Mouse (Mus musculus) right cerebral cortex, postnatal 14 days (tissue): Measurements from ENCODE around the gene Plxnd1.

Source experiments
- DNase-seq: peaks from one replicate; pipeline ENCODE4 v3.0.0; 2022

Plxnd1 gene

GRCm38 (mm10) chr6:115977810-115978209 is 17.0 kb downstream of the Plxnd1 start:
- DNase-seq, result no peak

GRCm38 (mm10) chr6:115975606-115976005 is 19.2 kb downstream of the Plxnd1 start:
- no peak for DNase-seq

DNA sequence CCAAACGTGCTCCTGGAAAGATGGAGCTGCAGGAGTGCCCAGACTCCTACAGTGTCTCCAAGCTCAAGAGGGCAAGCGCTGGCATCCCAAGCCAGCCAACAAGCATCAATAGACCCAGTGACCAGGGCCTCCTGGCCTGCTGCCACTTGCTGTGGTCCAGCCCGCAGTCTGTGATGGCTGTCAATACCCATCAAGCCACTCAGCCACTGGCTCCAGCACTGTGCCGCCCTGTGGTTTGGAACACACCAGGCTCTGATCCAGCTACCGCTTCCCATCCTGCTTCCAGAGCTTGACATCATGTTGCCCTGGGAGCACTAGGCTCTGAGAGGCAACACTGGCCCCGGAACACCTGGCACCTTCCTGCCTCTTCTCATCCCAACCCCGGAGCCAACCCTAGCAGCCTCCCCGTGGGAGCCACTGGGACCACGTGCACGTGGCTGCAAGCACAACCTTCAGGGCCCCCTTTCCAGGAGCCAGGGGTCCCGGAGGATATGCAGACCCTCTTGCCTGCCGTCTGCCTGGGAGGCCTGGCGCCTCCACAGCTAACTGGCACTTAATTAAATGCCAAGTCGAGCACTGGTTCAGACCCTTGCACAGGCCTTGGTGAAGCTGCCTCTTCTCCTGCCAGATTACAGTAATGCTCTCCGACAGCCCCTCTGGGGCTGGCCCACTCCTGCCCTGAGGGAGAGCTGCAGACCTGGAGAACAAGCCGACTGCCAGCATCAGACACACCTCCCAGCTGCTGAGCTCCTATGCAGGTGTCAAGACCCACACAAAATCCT is 20.7 kb downstream of the Plxnd1 start:
- no peak for DNase-seq

DNA sequence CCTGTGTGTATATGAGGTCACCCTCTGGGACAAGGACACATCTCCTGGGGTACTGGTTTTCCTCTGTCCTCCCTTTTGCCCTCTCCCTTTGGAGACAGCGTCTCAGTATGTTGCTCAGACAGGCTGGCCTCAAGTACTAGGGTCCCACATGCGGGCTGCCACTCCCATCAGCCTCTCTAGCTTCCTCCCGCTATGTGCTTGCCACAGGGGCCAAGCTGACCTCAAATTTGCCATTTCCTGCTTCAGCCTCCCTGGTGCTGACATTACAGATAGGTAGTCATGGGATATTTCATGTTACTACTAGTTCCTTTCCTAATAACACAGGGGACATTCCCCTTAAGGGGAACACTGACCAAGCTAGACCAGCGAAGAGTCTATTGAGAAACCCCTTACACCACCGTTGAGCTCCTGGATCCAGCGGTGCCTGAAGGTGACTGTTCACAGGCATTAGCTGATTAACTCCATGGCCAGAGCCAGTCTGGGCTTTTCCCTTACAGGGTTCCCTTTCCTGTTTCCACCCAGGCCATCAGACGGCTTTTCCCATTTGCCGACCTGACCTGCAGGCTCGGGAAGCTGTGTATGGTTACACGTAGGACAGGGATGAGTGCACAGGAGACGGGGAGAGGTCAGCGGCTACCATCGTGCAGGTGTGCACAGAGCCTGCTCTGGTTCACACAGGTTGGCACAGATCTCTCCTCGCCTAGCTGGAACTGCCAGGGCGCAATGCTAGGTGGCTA is 21.5 kb downstream of the Plxnd1 start:
- no peak for DNase-seq

GRCm38 (mm10) chr6:115972083-115972764 is 22.6 kb downstream of the Plxnd1 start:
- no peak for DNase-seq

DNA sequence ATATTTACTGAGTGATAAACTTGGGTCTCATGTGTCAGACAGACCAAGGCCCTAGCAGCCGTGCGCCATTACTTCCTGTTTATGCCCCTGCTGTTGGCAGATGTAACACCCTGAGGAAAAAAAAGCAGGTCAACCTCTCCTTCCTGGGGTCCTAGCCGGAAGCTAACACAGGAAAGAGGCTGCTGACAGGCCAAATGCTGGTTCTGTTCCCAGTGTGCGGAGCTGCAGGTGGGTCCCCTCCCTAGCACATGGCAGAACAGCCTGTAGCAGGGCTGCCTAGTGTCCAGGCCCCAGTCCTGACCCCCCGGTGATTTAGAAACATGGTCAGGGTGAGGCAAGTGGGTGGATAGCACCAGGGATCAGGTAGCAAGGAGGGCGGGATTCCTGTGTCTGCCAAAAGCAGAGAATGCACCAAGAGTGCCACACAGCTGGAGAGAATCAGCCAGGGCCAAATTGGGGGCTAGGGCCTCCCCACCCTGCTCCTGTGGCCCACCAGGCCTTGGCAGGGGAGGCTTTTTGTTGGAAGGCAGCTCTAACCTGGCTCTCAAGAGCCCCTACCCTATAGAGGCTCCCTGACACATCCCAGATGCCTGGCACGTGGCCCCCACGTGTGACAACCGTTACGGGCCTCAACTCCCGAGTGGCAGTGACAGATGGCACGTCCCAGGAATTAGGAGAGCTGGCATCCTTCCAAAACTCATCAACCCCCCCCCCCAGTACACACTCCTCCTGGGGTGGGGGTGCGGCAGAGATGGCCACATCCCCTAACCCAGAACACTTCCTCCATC is 23.3 kb downstream of the Plxnd1 start:
- DNase-seq, result no peak

DNA sequence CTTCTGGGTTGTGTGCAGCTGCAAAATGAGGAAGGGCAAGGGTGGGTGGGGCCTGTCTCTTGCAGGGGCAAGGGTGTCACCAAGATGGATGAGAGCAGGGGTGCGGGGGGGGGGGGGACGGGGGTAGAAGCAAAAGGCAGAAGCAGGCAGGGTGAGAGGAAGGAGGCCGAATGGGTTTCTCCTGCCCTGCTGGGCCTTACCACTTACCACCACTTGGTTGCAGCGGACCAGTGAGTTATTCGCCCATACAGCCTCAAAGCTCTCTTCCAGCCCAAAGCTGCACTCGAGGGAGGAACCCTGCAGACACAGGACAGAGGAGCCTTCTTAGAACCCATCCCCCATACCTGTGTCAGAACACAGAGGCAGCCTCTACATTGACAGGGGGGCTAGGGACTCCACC is 24.9 kb downstream of the Plxnd1 start:
- DNase-seq, result no peak

- no peak for DNase-seq
Measured at GRCm38 (mm10) chr6:115969103-115969502, 25.7 kb downstream of the Plxnd1 start.

GRCm38 (mm10) chr6:115968700-115969099 is 26.1 kb downstream of the Plxnd1 start:
- no peak for DNase-seq

GRCm38 (mm10) chr6:115968086-115968485 is 26.7 kb downstream of the Plxnd1 start:
- no peak for DNase-seq

GRCm38 (mm10) chr6:115967291-115967880 is 27.4 kb downstream of the Plxnd1 start:
- no peak for DNase-seq

GRCm38 (mm10) chr6:115966227-115966966 is 28.4 kb downstream of the Plxnd1 start:
- no peak for DNase-seq

DNA sequence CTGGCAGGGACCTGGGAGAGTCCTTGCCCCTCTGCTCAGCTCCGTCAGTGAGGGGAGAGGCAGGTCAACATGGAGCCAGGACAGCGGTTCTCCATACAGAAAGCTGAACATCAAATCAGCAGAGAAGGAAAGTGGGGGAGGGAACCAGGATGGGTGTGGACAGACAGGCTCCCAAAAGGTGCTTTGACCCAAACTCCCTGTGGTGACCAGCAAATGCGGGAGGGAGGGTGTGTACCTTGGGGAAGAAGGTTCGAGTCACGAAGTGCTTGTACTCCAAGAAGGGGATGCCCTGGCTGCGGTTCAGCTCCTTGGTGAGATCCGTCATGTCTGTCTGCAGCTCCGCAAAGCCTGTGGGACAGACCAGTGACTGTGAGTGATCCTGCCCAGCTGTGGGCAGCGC is 31.1 kb downstream of the Plxnd1 start:
- no peak for DNase-seq

DNA sequence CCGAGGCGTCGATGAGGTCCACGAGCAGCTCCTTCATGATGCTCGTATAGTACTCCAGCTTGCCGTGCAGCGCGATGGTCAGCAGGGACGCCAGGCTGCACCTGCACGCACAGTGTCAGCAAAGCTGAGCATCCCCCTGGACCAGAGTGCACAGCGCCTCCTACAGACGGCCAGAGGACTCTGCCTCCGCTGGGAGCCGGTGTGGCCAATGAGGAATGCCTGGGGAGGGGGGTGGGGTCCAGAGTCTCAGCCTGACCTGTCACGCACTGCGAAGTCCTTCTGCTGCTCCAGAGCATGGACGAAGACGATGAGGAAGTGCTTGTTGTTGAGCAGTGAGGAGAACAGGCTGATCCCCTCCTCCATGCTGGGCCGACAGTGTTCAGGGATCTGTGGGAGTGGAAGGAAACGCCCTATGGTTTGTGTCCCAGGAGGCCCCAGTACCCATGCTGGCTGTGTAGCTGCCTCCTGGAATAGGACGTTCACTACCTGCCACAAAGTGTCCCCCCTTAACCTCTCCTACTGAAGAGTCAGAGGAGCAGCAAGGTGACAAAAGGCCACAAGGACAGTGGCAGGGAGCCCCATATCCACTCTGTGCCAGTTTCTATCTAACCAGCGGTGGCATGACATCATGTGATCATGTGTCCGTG is 32.2 kb downstream of the Plxnd1 start:
- DNase-seq, result no peak

DNA sequence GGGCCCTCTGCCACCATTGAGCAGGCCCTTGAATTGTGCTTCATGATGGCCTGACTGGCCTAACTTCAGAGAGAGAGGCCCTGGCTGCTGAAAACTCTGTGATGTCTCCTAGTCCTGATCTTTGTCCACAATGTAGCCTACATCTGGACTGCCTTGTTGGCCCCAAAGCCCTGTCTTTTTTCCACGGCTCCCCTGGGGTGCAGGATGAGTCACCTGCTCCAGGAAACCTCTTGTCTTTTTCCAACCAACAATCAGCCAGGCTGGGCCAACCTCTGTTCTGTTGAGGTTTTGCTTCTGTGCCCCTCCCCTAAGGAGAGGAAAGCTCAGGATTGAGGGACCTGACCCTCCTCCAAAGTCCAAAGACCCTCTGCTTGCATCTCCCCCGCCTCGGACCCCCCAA is 33.1 kb downstream of the Plxnd1 start:
- DNase-seq, result no peak

- no peak for DNase-seq
Measured at GRCm38 (mm10) chr6:115960322-115960721, 34.5 kb downstream of the Plxnd1 start.

DNA sequence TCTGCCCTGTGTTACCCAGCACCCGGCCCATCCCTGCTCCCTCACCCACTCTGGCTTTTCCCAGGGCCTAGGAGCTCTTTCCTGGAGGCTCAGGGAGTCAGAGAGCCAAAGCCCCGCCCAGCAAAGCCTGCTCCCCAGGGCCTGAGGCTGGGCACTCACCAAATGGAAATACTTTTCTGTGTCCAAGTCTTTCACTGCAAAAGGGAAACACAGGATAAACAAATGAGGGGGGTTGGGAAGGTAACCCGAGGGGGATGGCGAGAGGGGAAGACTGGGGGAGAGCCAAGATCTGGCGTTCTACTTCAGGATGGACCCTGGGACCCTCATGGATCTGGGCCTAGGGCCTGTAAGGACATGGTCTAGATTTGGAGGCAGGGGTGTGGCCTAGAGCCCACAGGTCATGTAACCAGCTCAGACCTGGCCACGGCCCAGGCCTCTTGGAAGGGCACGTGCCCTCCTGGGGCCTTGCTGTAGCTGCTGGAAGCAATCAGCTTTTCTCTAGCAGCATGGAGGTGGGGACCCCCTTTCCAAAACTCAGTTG is 35.6 kb downstream of the Plxnd1 start:
- DNase-seq, result no peak

GRCm38 (mm10) chr6:115958445-115958844 is 36.4 kb downstream of the Plxnd1 start:
- no peak for DNase-seq

DNA sequence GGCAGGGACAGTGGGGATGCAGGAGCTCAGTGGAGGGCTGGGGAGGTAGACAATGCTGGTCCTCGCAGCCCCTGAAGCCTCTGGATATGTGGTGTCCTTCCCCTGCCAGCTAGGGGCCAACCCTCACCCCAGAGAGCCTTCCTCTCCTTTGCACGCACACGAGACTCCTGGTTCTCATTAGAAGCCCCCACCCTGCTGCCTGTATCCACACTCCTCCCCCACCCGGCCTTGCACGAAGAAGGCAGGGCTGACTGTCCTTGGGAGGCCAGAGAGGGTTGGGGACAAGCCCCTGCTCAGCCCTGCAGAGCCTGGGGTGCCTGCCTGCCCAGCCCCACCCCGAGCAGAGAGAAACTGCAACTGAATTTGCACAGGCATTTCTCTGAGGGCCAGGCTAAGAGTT is 37.1 kb downstream of the Plxnd1 start:
- no peak for DNase-seq

- no peak for DNase-seq
Measured at GRCm38 (mm10) chr6:115956922-115957601, 37.7 kb downstream of the Plxnd1 start.
